Mouse (Mus musculus) cortical plate, adult 2 months (tissue): Measurements from ENCODE around the gene Cyp1a2.

Experiments
- CTCF ChIP-seq: fragments of 200-500 bp; IDR thresholded peaks from 2 replicates; pipeline ENCODE4 v1.5.1; 2011; ENCODE audit warnings: mild to moderate bottlenecking, control low read depth, low read length; ENCODE audit not compliant: insufficient read depth; ENCODE audit errors: extremely low read depth
- POLR2A ChIP-seq: fragments of 200-500 bp; IDR thresholded peaks from 2 replicates; pipeline ENCODE4 v1.6.1; 2011; ENCODE audit warnings: mild to moderate bottlenecking, low read length, control low read depth; ENCODE audit not compliant: insufficient read depth; ENCODE audit errors: extremely low read depth

- TF ChIP-seq CTCF (no peak), POLR2A (no peak)
These were observed 15.1 kb upstream of the Cyp1a2 start for GRCm38 (mm10) chr9:57698466-57699150.
